Mouse (Mus musculus): ENCODE measurements around the gene Tcf7. TPM values are rescaled to one million over a fixed set of nuclear protein-coding genes. Genes with fewer than 3 reads are reported as not detected.
"Not testable (repeated sequence)": the region's sequence is repeated elsewhere in the genome, so short reads cannot be mapped to it uniquely, and the experiment has no call there.

Tcf7 gene
- total RNA-seq, 2 experiments from 2014 or later, result 0.62 to 6.2 TPM

- DNase-seq, result no peak
- intact Hi-C loops (cut with DNase I), result no loop called here
Measured at GRCm38 (mm10) chr11:52233043-52233653, 49.7 kb downstream of the Tcf7 start.

GRCm38 (mm10) chr11:52231606-52232541 lies 50.9 kb downstream of the Tcf7 start, which contains the start of gene Skp1a:
Gene Skp1a (plus strand): TSS chr11:52231995.
- DNase-seq, result peak; percentile 90 to 96
- intact Hi-C loops (cut with DNase I), result no loop called here

GRCm38 (mm10) chr11:52230694-52231093 lies 52.1 kb downstream of the Tcf7 start:
- intact Hi-C loops (cut with DNase I), result no loop called here
- DNase-seq, result no peak

- DNase-seq, result no peak
- intact Hi-C loops (cut with DNase I), result loop anchor here (10.0 kb wide), 1 partner anchor 116 kb away; no protein-coding TSS in a partner anchor
Measured at GRCm38 (mm10) chr11:52228722-52229448, 53.9 kb downstream of the Tcf7 start.

GRCm38 (mm10) chr11:52227466-52228226 lies 55.2 kb downstream of the Tcf7 start:
- no peak for DNase-seq
- intact Hi-C loops (cut with DNase I), result loop anchor here (10.0 kb wide), 1 partner anchor 117 kb away; no protein-coding TSS in a partner anchor

GRCm38 (mm10) chr11:52227053-52227452 lies 55.8 kb downstream of the Tcf7 start:
- intact Hi-C loops (cut with DNase I), result loop anchor here (10.0 kb wide), 1 partner anchor 118 kb away; no protein-coding TSS in a partner anchor
- DNase-seq, result no peak

GRCm38 (mm10) chr11:52225986-52226599 lies 56.7 kb downstream of the Tcf7 start:
- no peak for DNase-seq
- intact Hi-C loops (cut with DNase I), result loop anchor here (10.0 kb wide), 1 partner anchor 119 kb away; no protein-coding TSS in a partner anchor

- no peak for DNase-seq
- intact Hi-C loops (cut with DNase I), result loop anchor here (5.0 to 10.0 kb wide), 2 partner anchors 121 to 407 kb away; no protein-coding TSS in a partner anchor
Measured at GRCm38 (mm10) chr11:52223968-52224682, 58.7 kb downstream of the Tcf7 start.

- DNase-seq, result no peak
- intact Hi-C loops (cut with DNase I), result loop anchor here (5.0 to 10.0 kb wide), 2 partner anchors 122 to 406 kb away; no protein-coding TSS in a partner anchor
Measured at GRCm38 (mm10) chr11:52222891-52223290, 59.9 kb downstream of the Tcf7 start.

- intact Hi-C loops (cut with DNase I), result loop anchor here (5.0 to 10.0 kb wide), 2 partner anchors 123 to 405 kb away; no protein-coding TSS in a partner anchor
- DNase-seq, result not testable (repeated sequence)
Measured at GRCm38 (mm10) chr11:52221921-52222320, 60.9 kb downstream of the Tcf7 start.

GRCm38 (mm10) chr11:52220282-52220681 lies 62.5 kb downstream of the Tcf7 start:
- peak in 1 of 2 experiments; percentile 36 for DNase-seq
- intact Hi-C loops (cut with DNase I), result loop anchor here (5.0 to 10.0 kb wide), 2 partner anchors 125 to 403 kb away; no protein-coding TSS in a partner anchor

GRCm38 (mm10) chr11:52213887-52214286 lies 68.9 kb downstream of the Tcf7 start, which contains the start of gene Olfr1371:
Gene Olfr1371 (minus strand): TSS chr11:52213987.
- no peak for DNase-seq
- intact Hi-C loops (cut with DNase I), result no loop called here

Other genes starting within 250 kb of the Tcf7 start
- gene Ppp2ca, start 184.3 kb downstream of the Tcf7 start, total RNA-seq (2021), result 10 to 100 TPM; 37.0 to 44.3 TPM
- gene Olfr1373, start 137.5 kb downstream of the Tcf7 start, total RNA-seq (2021), result not detected
- gene Olfr1371, start 69.0 kb downstream of the Tcf7 start, total RNA-seq (2021), result not detected
- gene Skp1a, start 51.0 kb downstream of the Tcf7 start, total RNA-seq (2021), result 100 to 1,000 TPM; 244 to 259 TPM
- 1,000 to 10,000 TPM; 1,307 to 1,453 TPM for gene Vdac1, start 77.8 kb upstream of the Tcf7 start, total RNA-seq (2021)
- 10 to 100 TPM; 41.4 to 47.0 TPM for gene 9530068E07Rik, start 113.4 kb upstream of the Tcf7 start, total RNA-seq (2021)